Mouse (Mus musculus): ENCODE results near the gene Rab31. TPM values are rescaled to one million over a fixed set of nuclear protein-coding genes. Genes with fewer than 3 reads are reported as not detected.

The Rab31 gene
- polyA plus RNA-seq, 1 experiment from 2014 or later, result 39.2 TPM

DNA sequence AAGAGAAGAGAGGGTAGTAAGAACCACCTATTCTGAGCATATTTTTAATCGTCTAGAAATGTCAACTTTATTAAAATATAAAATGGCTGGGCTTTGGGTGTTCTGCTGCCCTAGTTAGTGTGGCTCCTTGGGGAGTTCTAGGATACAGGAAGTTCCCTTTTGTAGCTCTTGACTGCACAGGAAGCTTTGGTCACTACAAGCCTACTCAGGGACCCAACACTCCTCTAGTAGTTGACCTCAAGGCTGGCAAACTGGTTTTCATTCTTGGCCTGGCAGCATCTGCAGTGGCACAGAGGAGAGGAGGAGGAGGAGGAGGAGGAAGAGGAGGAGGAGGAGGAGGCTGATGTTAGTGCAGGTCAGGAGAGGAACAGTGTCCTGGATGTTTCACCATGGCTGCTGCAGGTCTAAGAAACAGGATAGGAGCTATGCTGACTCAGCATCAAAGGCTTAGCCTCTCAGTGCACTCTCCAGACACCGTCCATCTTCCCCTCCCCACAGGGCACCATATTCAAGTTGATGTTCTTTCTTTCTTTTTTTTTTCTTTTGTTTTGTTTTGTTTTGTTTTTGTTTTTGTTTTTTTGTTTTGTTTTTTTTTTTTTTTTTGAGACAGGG, 91.6 kb downstream of the Rab31 start:
- no peaks in the 10 kb centered on the region for H3K9me3 ChIP-seq (ENCODE audit: control insufficient read depth, low read depth, low read length)
- ATAC-seq (ENCODE audit: insufficient number of reproducible peaks, insufficient read depth, low FRiP score, low read depth), result no peak
- no peak overlapping the region for H3K9ac ChIP-seq (replicated peaks; ENCODE audit: low read depth, low read length)
- no peaks in the 10 kb centered on the region for H3K36me3 ChIP-seq (ENCODE audit: control insufficient read depth, insufficient read depth, low read length)
- WGBS, result 73% methylated on average over 2 of the region's 2 CpGs
- no peak overlapping the region for H3K27ac ChIP-seq (ENCODE audit: low read length)
- H3K4me1 ChIP-seq (ENCODE audit: control insufficient read depth, insufficient read depth, low read length), result no peaks in the 10 kb centered on the region
- no peak overlapping the region for H3K4me3 ChIP-seq (ENCODE audit: low read depth, low read length)
- H3K4me2 ChIP-seq (replicated peaks; ENCODE audit: low read depth, low read length), result no peak overlapping the region
- H3K27me3 ChIP-seq (ENCODE audit: control insufficient read depth, insufficient read depth, low read length), result no peaks in the 10 kb centered on the region

- WGBS, result 76% methylated on average over 14 of the region's 14 CpGs
- no peaks in the 10 kb centered on the region for H3K36me3 ChIP-seq (ENCODE audit: control insufficient read depth, insufficient read depth, low read length)
- no peaks in the 10 kb centered on the region for H3K4me1 ChIP-seq (ENCODE audit: control insufficient read depth, insufficient read depth, low read length)
- H3K9ac ChIP-seq (replicated peaks; ENCODE audit: low read depth, low read length), result no peak overlapping the region
- no peaks in the 10 kb centered on the region for H3K9me3 ChIP-seq (ENCODE audit: control insufficient read depth, low read depth, low read length)
- H3K27ac ChIP-seq (ENCODE audit: low read length), result no peak overlapping the region
- no peak for ATAC-seq (ENCODE audit: insufficient number of reproducible peaks, insufficient read depth, low FRiP score, low read depth)
- H3K4me2 ChIP-seq (replicated peaks; ENCODE audit: low read depth, low read length), result no peak overlapping the region
- no peaks in the 10 kb centered on the region for H3K27me3 ChIP-seq (ENCODE audit: control insufficient read depth, insufficient read depth, low read length)
- no peak overlapping the region for H3K4me3 ChIP-seq (ENCODE audit: low read depth, low read length)
Measured at GRCm38 (mm10) chr17:65679806-65680446, 92.6 kb downstream of the Rab31 start.

DNA sequence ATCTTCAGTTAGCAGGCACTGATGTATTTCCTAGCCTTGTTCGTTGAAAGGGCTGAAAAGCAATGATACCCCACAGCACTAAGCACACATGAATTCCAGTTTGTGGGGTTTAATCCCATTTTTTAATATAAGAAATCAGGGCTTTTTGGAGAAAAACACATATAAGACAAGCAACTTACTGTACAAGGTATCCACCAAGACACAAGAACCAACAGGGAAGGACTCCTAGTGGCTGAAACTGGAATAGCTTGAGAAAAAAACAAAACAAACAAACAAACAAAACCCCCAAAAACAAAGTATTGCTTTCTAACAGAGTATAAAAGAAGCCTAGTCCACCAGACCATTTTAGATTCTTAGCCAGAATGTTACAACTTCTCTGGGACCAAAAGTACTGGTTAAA, 94.8 kb downstream of the Rab31 start:
- Histone ChIP-seq H3K4me3 (ENCODE audit: low read depth, low read length) (no peak overlapping the region), H3K4me1 (ENCODE audit: control insufficient read depth, insufficient read depth, low read length) (no peaks in the 10 kb centered on the region), H3K9me3 (ENCODE audit: control insufficient read depth, low read depth, low read length) (no peaks in the 10 kb centered on the region), H3K4me2 (replicated peaks; ENCODE audit: low read depth, low read length) (no peak overlapping the region), H3K27me3 (ENCODE audit: control insufficient read depth, insufficient read depth, low read length) (no peaks in the 10 kb centered on the region), H3K36me3 (ENCODE audit: control insufficient read depth, insufficient read depth, low read length) (no peaks in the 10 kb centered on the region), H3K9ac (replicated peaks; ENCODE audit: low read depth, low read length) (no peak overlapping the region), H3K27ac (ENCODE audit: low read length) (no peak overlapping the region)
- no peak for ATAC-seq (ENCODE audit: insufficient number of reproducible peaks, insufficient read depth, low FRiP score, low read depth)
- 93% methylated on average over 1 of the region's 1 CpGs for WGBS

DNA sequence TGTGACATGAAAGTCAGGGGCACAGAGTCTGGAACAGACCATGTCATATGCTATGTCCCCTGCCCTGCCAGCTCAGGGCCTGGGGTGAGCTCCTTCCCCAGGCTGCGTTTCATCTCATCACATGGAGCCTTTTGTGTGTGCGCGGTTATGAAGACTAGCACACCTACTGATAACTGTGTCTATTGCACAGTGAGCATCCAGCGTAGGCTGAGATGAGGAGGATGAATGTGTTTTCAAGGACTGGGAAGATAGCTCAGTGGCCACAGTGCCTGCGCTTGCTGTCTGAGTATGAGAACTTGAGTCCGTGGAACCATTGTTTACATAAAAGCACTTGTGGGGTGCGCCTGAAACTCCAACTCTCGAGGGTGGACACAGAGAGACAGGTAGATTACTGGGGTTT, 96.0 kb downstream of the Rab31 start:
- Histone ChIP-seq H3K4me2 (replicated peaks; ENCODE audit: low read depth, low read length) (no peak overlapping the region), H3K27ac (ENCODE audit: low read length) (no peak overlapping the region)
- 91% methylated on average over 8 of the region's 8 CpGs for WGBS

DNA sequence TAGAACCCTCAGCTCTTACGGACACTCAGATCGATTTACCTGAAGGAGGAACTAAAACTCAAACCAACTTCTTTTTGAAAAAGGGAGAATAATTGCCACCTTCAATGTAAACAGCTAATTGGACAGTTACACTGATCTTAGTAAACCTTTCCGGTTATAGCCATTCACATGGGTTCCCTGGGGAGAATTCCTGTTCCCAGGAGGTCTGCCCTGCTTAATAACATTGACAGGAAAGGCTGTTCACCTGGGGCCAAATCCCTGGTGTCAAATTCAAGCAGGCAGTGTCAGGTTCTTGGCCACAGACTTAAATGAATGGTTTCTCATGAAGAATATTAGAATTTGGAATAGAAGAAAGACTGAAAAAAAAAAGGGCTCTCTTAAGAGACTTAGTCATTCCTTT, 96.6 kb downstream of the Rab31 start:
- Histone ChIP-seq H3K4me3 (ENCODE audit: low read depth, low read length) (no peak overlapping the region), H3K9me3 (ENCODE audit: control insufficient read depth, low read depth, low read length) (no peaks in the 10 kb centered on the region), H3K4me2 (replicated peaks; ENCODE audit: low read depth, low read length) (no peak overlapping the region), H3K9ac (replicated peaks; ENCODE audit: low read depth, low read length) (no peak overlapping the region), H3K4me1 (ENCODE audit: control insufficient read depth, insufficient read depth, low read length) (no peaks in the 10 kb centered on the region), H3K36me3 (ENCODE audit: control insufficient read depth, insufficient read depth, low read length) (no peaks in the 10 kb centered on the region), H3K27me3 (ENCODE audit: control insufficient read depth, insufficient read depth, low read length) (no peaks in the 10 kb centered on the region), H3K27ac (ENCODE audit: low read length) (no peak overlapping the region)
- 86% methylated on average over 3 of the region's 3 CpGs for WGBS
- ATAC-seq (ENCODE audit: insufficient number of reproducible peaks, insufficient read depth, low FRiP score, low read depth), result no peak

More for the DNA sequence above, 96.0 kb downstream of the Rab31 start:
- H3K4me1 ChIP-seq (ENCODE audit: control insufficient read depth, insufficient read depth, low read length), result no peaks in the 10 kb centered on the region
- H3K27me3 ChIP-seq (ENCODE audit: control insufficient read depth, insufficient read depth, low read length), result no peaks in the 10 kb centered on the region
- H3K36me3 ChIP-seq (ENCODE audit: control insufficient read depth, insufficient read depth, low read length), result no peaks in the 10 kb centered on the region
- no peaks in the 10 kb centered on the region for H3K9me3 ChIP-seq (ENCODE audit: control insufficient read depth, low read depth, low read length)
- no peak for ATAC-seq (ENCODE audit: insufficient number of reproducible peaks, insufficient read depth, low FRiP score, low read depth)
- no peak overlapping the region for H3K4me3 ChIP-seq (ENCODE audit: low read depth, low read length)
- no peak overlapping the region for H3K9ac ChIP-seq (replicated peaks; ENCODE audit: low read depth, low read length)

- 50% methylated on average over 1 of the region's 1 CpGs for WGBS
- no peak overlapping the region for H3K4me2 ChIP-seq (replicated peaks; ENCODE audit: low read depth, low read length)
- no peak overlapping the region for H3K4me3 ChIP-seq (ENCODE audit: low read depth, low read length)
- no peaks in the 10 kb centered on the region for H3K27me3 ChIP-seq (ENCODE audit: control insufficient read depth, insufficient read depth, low read length)
- ATAC-seq (ENCODE audit: insufficient number of reproducible peaks, insufficient read depth, low FRiP score, low read depth), result no peak
- no peak overlapping the region for H3K27ac ChIP-seq (ENCODE audit: low read length)
- no peaks in the 10 kb centered on the region for H3K9me3 ChIP-seq (ENCODE audit: control insufficient read depth, low read depth, low read length)
- no peak overlapping the region for H3K9ac ChIP-seq (replicated peaks; ENCODE audit: low read depth, low read length)
- H3K36me3 ChIP-seq (ENCODE audit: control insufficient read depth, insufficient read depth, low read length), result no peaks in the 10 kb centered on the region
- no peaks in the 10 kb centered on the region for H3K4me1 ChIP-seq (ENCODE audit: control insufficient read depth, insufficient read depth, low read length)
Measured at GRCm38 (mm10) chr17:65674710-65675171, 97.8 kb downstream of the Rab31 start.

- H3K4me3 ChIP-seq (ENCODE audit: low read depth, low read length), result no peak overlapping the region
- H3K4me2 ChIP-seq (replicated peaks; ENCODE audit: low read depth, low read length), result no peak overlapping the region
- no peaks in the 10 kb centered on the region for H3K27me3 ChIP-seq (ENCODE audit: control insufficient read depth, insufficient read depth, low read length)
- no peaks in the 10 kb centered on the region for H3K36me3 ChIP-seq (ENCODE audit: control insufficient read depth, insufficient read depth, low read length)
- no peak for ATAC-seq (ENCODE audit: insufficient number of reproducible peaks, insufficient read depth, low FRiP score, low read depth)
- no peaks in the 10 kb centered on the region for H3K4me1 ChIP-seq (ENCODE audit: control insufficient read depth, insufficient read depth, low read length)
- H3K9me3 ChIP-seq (ENCODE audit: control insufficient read depth, low read depth, low read length), result no peaks in the 10 kb centered on the region
- no peak overlapping the region for H3K9ac ChIP-seq (replicated peaks; ENCODE audit: low read depth, low read length)
- WGBS, result 91% methylated on average over 7 of the region's 7 CpGs
- H3K27ac ChIP-seq (ENCODE audit: low read length), result no peak overlapping the region
Measured at GRCm38 (mm10) chr17:65672926-65673325, 99.6 kb downstream of the Rab31 start.

DNA sequence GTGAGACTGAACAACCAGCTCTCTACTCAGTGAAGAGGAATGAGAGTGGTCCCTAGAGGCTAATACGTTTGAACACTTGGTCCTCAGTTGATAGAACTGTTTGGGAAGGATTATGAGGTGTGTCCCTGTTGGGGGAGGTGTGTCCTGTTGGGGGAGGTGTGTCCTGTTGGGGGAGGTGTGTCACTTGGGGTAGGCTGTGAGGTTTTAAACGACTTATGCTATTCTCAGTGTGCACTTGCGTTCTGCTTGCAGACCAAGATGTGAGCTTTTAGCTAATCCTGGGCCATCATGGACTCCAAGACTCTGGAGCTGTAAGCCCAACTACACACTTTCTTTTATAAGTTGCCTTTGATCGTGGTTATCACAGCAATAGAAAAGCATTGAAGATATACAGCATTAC, 103.5 kb downstream of the Rab31 start:
- H3K9ac ChIP-seq (replicated peaks; ENCODE audit: low read depth, low read length), result no peak overlapping the region
- H3K9me3 ChIP-seq (ENCODE audit: control insufficient read depth, low read depth, low read length), result no peaks in the 10 kb centered on the region
- 85% methylated on average over 4 of the region's 4 CpGs for WGBS
- H3K4me1 ChIP-seq (ENCODE audit: control insufficient read depth, insufficient read depth, low read length), result 0 out of 2 replicates have a peak, but pooled peaks cover 5% of the 10 kb centered on the region
- no peak overlapping the region for H3K4me3 ChIP-seq (ENCODE audit: low read depth, low read length)
- no peak overlapping the region for H3K4me2 ChIP-seq (replicated peaks; ENCODE audit: low read depth, low read length)
- no peaks in the 10 kb centered on the region for H3K27me3 ChIP-seq (ENCODE audit: control insufficient read depth, insufficient read depth, low read length)
- no peak overlapping the region for H3K27ac ChIP-seq (ENCODE audit: low read length)
- no peaks in the 10 kb centered on the region for H3K36me3 ChIP-seq (ENCODE audit: control insufficient read depth, insufficient read depth, low read length)
- no peak for ATAC-seq (ENCODE audit: insufficient number of reproducible peaks, insufficient read depth, low FRiP score, low read depth)

GRCm38 (mm10) chr17:65667792-65668191, 104.8 kb downstream of the Rab31 start:
- H3K9me3 ChIP-seq (ENCODE audit: control insufficient read depth, low read depth, low read length), result no peaks in the 10 kb centered on the region
- no peak overlapping the region for H3K4me3 ChIP-seq (ENCODE audit: low read depth, low read length)
- no peak overlapping the region for H3K4me2 ChIP-seq (replicated peaks; ENCODE audit: low read depth, low read length)
- H3K36me3 ChIP-seq (ENCODE audit: control insufficient read depth, insufficient read depth, low read length), result no peaks in the 10 kb centered on the region
- H3K4me1 ChIP-seq (ENCODE audit: control insufficient read depth, insufficient read depth, low read length), result 0 out of 2 replicates have a peak, but pooled peaks cover 5% of the 10 kb centered on the region
- no peak overlapping the region for H3K27ac ChIP-seq (ENCODE audit: low read length)
- no peaks in the 10 kb centered on the region for H3K27me3 ChIP-seq (ENCODE audit: control insufficient read depth, insufficient read depth, low read length)
- no peak for ATAC-seq (ENCODE audit: insufficient number of reproducible peaks, insufficient read depth, low FRiP score, low read depth)
- no peak overlapping the region for H3K9ac ChIP-seq (replicated peaks; ENCODE audit: low read depth, low read length)
- WGBS, result 84% methylated on average over 14 of the region's 14 CpGs

Measured in stomach, embryonic 14.5 days (tissue).